Mouse (Mus musculus) lung, embryonic 16.5 days (tissue): ENCODE measurements around the gene Rhot2. TPM values are rescaled to one million over a fixed set of nuclear protein-coding genes. Genes with fewer than 3 reads are reported as not detected.
"Not testable (repeated sequence)": the region's sequence is repeated elsewhere in the genome, so short reads cannot be mapped to it uniquely, and the experiment has no call there.

Source experiments
- ATAC-seq: fragments of 200-750 bp; cut with Nextera tagmentation; 2 replicates; pipeline ENCODE4 v1.8.0; 2017; ENCODE audit warnings: low read depth, mild to moderate bottlenecking, moderate library complexity
- H3K27ac ChIP-seq: fragments of 300-500 bp; sonication (generic); 2 replicates; pipeline ENCODE4 v1.5.1; 2014; ENCODE audit warnings: mild to moderate bottlenecking, control low read depth, low read length
- H3K27me3 ChIP-seq: fragments of 300-500 bp; sonication (generic); 2 replicates; pipeline ENCODE4 v1.6.1; 2014; ENCODE audit warnings: low read depth, low read length, mixed read lengths; ENCODE audit not compliant: control insufficient read depth, insufficient read depth
- H3K36me3 ChIP-seq: fragments of 300-500 bp; sonication (generic); 2 replicates; pipeline ENCODE4 v1.6.1; 2014; ENCODE audit warnings: low read length; ENCODE audit not compliant: control insufficient read depth, insufficient read depth
- H3K4me1 ChIP-seq: fragments of 300-500 bp; sonication (generic); replicated peaks from 2 replicates; pipeline ENCODE4 v1.6.1; 2014; ENCODE audit warnings: low read length, mixed read lengths; ENCODE audit not compliant: control insufficient read depth, insufficient read depth
- H3K4me2 ChIP-seq: fragments of 300-500 bp; sonication (generic); 2 replicates; pipeline ENCODE4 v1.6.1; 2014; ENCODE audit warnings: low read depth, low read length, control low read depth
- H3K4me3 ChIP-seq: fragments of 300-500 bp; sonication (generic); 2 replicates; pipeline ENCODE4 v1.5.1; 2014; ENCODE audit warnings: mild to moderate bottlenecking, low read length, control low read depth
- H3K9ac ChIP-seq: fragments of 300-500 bp; sonication (generic); 2 replicates; pipeline ENCODE4 v1.6.1; 2014; ENCODE audit warnings: low read length, control low read depth
- H3K9me3 ChIP-seq: fragments of 300-500 bp; sonication (generic); 2 replicates; pipeline ENCODE4 v1.6.1; 2016; ENCODE audit warnings: low read length; ENCODE audit not compliant: control insufficient read depth
- WGBS: fragments of 180-500 bp; shearing (Covaris S2); extraction: QIAGEN DNeasy Blood & Tissue Kit; methylation state at CpG from one replicate; pipeline ENCODE4 v1.1.7; 2014; 5-methylcytosine and 5-hydroxymethylcytosine counted together
- polyA plus RNA-seq: library from polyadenylated mRNA; unstranded; fragments of >200 nt; fragmentation: Nextera tagmentation; extraction: Ambion mirVana; gene quantifications from 2 replicates; pipeline ENCODE4 v1.2.1, GENCODE M21; 2015

Rhot2 gene
- polyA plus RNA-seq, 1 experiment from 2014 or later = 18.3 TPM

DNA sequence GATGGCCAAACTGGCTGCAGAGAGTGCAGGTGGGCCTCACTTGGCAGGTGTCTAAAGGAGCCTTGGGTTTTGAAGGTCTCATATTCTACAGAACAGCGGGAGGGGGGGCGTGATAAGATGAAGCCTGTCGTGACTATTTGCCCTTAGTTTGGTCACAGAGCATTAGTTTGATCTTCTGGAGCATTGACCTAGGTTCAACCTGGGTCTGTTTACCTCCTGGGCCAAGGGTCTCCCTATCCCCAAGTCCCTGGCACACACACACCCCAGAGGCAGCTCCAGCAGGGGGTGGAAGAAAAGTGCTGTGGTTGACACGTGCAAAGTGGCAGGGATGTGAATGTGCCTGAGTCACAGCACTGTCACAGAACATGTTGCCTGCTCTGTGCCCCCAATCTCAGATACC lies 33.8 kb downstream of the Rhot2 start:
- WGBS = 63% methylated on average over 4 of the region's 4 CpGs
- no peaks in the 10 kb centered on the region for H3K36me3 ChIP-seq
- peaks cover 33% of the 10 kb centered on the region for H3K27me3 ChIP-seq
- no peak overlapping the region for H3K9ac ChIP-seq
- H3K27ac ChIP-seq = no peak overlapping the region
- no peak overlapping the region for H3K4me2 ChIP-seq
- peaks cover 3% of the 10 kb centered on the region; the same call in 1 of the 2 replicates for H3K4me1 ChIP-seq
- H3K4me3 ChIP-seq = no peak overlapping the region
- no peak for ATAC-seq
- H3K9me3 ChIP-seq = no peaks in the 10 kb centered on the region

GRCm38 (mm10) chr17:25809606-25810340 lies 34.9 kb downstream of the Rhot2 start:
- no peaks in the 10 kb centered on the region for H3K36me3 ChIP-seq
- H3K4me3 ChIP-seq = peak overlapping the region; percentile 68
- H3K27me3 ChIP-seq = peaks cover 33% of the 10 kb centered on the region
- no peaks in the 10 kb centered on the region for H3K9me3 ChIP-seq
- peak overlapping the region; percentile 96 for H3K4me2 ChIP-seq
- H3K9ac ChIP-seq = peak overlapping the region; percentile 62
- H3K27ac ChIP-seq = no peak overlapping the region
- ATAC-seq = peak; percentile 5; the same call in 1 of the 2 replicates
- peaks cover 3% of the 10 kb centered on the region; the same call in 1 of the 2 replicates for H3K4me1 ChIP-seq
- 5% methylated on average over 22 of the region's 25 CpGs for WGBS

DNA sequence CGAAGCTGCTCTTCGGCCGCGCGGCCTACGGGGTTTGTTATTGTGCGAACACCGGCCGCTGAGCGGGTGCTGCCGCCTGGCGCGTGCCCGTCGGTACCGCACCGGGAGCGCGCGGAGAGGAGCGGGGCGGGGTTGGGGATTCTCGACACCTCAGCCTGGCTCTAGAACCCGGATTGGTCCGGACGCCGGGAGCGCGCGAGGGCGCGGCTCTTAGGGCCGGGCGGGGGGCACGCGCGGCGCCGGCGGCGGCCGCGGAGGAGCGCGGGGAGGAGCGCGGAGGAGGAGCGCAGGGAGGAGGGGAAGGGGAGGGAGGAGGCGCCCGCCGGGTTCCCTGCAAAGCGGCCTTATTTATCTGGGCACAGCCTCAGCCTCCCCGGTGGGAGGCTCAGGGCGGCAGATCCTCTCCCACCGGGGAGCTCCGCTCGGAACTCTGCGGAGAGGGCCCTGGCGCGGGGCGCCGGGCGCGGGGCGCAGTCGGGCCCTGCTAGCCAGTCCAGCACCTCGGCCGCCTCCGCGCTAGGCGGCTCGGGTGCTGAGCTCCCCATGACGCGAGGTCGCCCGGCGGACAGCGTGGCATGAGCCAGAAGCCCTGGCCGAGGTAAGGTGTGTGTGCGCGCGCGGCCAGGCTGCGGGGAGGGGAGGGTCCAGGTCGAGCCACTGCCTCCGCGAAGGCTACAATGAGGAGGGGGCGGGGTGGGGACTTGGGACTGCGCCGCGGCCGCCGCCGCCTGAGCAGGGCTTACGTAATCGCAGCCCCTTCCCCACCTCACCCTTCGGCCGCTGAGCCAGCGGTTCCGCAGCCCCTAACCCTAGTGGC lies 35.7 kb downstream of the Rhot2 start, which contains the start of gene Fbxl16:
Gene Fbxl16, plus strand, starts transcription at position 297 of the 817 bp plus-strand sequence.
- ATAC-seq = peak; percentile 81
- Histone ChIP-seq H3K36me3 (no peaks in the 10 kb centered on the region), H3K4me2 (peak within 1 kb of the TSS; percentile 96), H3K9ac (peak within 1 kb of the TSS; percentile 62), H3K4me3 (peak within 1 kb of the TSS; percentile 68), H3K4me1 (peaks cover 3% of the 10 kb centered on the region; the same call in 1 of the 2 replicates), H3K27me3 (peaks cover 33% of the 10 kb centered on the region), H3K9me3 (no peaks in the 10 kb centered on the region), H3K27ac (no peak within 1 kb of the TSS)
- under 1% methylated on average over 75 of the region's 100 CpGs for WGBS

DNA sequence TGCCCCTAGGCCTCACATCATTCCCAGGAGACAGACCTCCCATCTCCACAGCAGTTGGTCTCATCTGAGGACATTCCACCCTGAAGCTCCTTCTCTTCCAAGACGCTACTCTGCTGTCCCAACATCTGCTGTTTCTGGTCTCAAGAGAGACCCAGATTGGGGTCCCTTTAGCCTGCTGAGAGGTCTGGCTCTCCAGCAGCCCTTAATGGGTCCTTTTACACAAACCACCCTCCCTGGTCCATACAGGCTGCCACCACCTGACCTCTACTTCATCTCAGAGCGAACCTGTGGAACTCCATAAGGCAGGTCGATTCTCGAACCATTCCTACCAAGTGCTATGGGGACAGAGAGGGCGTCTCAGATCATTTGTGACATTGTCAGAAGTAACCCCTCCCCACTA lies 36.6 kb downstream of the Rhot2 start:
- Histone ChIP-seq H3K4me2 (no peak overlapping the region), H3K36me3 (no peaks in the 10 kb centered on the region), H3K27ac (no peak overlapping the region), H3K27me3 (peaks cover 33% of the 10 kb centered on the region), H3K4me1 (peaks cover 3% of the 10 kb centered on the region; the same call in 1 of the 2 replicates), H3K9me3 (no peaks in the 10 kb centered on the region), H3K4me3 (no peak overlapping the region), H3K9ac (no peak overlapping the region)
- WGBS = 32% methylated on average over 5 of the region's 5 CpGs
- no peak for ATAC-seq

DNA sequence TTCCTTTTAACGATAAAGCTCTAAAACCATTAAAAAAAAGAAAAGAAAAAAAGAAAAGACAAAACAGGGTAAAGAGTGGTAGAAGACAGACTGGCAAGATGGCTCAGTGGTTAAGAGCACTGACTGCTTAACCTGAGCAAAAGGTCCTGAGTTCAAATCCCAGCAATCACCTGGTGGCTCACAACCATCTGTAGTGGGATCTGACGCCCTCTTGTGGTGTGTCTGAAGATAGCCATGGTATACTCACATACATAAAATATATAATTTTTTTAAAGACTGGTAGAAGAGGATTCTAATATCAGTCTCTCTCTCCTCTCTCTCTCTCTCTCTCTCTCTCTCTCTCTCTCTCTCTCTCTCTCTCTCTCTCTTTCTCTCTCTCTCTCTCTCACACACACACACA lies 37.2 kb downstream of the Rhot2 start:
- 46% methylated on average over 2 of the region's 2 CpGs for WGBS
- not testable (repeated sequence) for ATAC-seq, H3K27ac ChIP-seq, H3K4me1 ChIP-seq, H3K9me3 ChIP-seq, H3K36me3 ChIP-seq, H3K9ac ChIP-seq, H3K4me3 ChIP-seq, H3K4me2 ChIP-seq
- peaks cover 33% of the 10 kb centered on the region for H3K27me3 ChIP-seq

GRCm38 (mm10) chr17:25806507-25806906 lies 38.1 kb downstream of the Rhot2 start:
- H3K9ac ChIP-seq = no peak overlapping the region
- no peak overlapping the region for H3K4me3 ChIP-seq
- peaks cover 33% of the 10 kb centered on the region for H3K27me3 ChIP-seq
- no peak overlapping the region for H3K27ac ChIP-seq
- no peak for ATAC-seq
- no peaks in the 10 kb centered on the region for H3K9me3 ChIP-seq
- peaks cover 3% of the 10 kb centered on the region; the same call in 1 of the 2 replicates for H3K4me1 ChIP-seq
- no peak overlapping the region for H3K4me2 ChIP-seq
- WGBS = 67% methylated on average over 4 of the region's 4 CpGs
- no peaks in the 10 kb centered on the region for H3K36me3 ChIP-seq

GRCm38 (mm10) chr17:25802825-25803517 lies 41.7 kb downstream of the Rhot2 start:
- no peak overlapping the region for H3K27ac ChIP-seq
- H3K27me3 ChIP-seq = peaks cover 1% of the 10 kb centered on the region; the same call in 1 of the 2 replicates
- ATAC-seq = 0 out of 2 replicates have a peak, but pooled peaks have one; percentile 40
- H3K9me3 ChIP-seq = no peaks in the 10 kb centered on the region
- H3K36me3 ChIP-seq = no peaks in the 10 kb centered on the region
- H3K4me2 ChIP-seq = no peak overlapping the region
- no peak overlapping the region for H3K9ac ChIP-seq
- no peaks in the 10 kb centered on the region for H3K4me1 ChIP-seq
- no peak overlapping the region for H3K4me3 ChIP-seq
- 7% methylated on average over 10 of the region's 10 CpGs for WGBS

- peaks cover 9% of the 10 kb centered on the region for H3K4me1 ChIP-seq
- no peak overlapping the region for H3K9ac ChIP-seq
- H3K36me3 ChIP-seq = no peaks in the 10 kb centered on the region
- no peak overlapping the region for H3K4me3 ChIP-seq
- ATAC-seq = peak; percentile 32; the same call in 1 of the 2 replicates
- WGBS = 4% methylated on average over 6 of the region's 6 CpGs
- H3K9me3 ChIP-seq = no peaks in the 10 kb centered on the region
- H3K27ac ChIP-seq = no peak overlapping the region
- no peaks in the 10 kb centered on the region for H3K27me3 ChIP-seq
- no peak overlapping the region for H3K4me2 ChIP-seq
Measured at GRCm38 (mm10) chr17:25801029-25801428, 43.6 kb downstream of the Rhot2 start.
